In the genomic region with DNA sequence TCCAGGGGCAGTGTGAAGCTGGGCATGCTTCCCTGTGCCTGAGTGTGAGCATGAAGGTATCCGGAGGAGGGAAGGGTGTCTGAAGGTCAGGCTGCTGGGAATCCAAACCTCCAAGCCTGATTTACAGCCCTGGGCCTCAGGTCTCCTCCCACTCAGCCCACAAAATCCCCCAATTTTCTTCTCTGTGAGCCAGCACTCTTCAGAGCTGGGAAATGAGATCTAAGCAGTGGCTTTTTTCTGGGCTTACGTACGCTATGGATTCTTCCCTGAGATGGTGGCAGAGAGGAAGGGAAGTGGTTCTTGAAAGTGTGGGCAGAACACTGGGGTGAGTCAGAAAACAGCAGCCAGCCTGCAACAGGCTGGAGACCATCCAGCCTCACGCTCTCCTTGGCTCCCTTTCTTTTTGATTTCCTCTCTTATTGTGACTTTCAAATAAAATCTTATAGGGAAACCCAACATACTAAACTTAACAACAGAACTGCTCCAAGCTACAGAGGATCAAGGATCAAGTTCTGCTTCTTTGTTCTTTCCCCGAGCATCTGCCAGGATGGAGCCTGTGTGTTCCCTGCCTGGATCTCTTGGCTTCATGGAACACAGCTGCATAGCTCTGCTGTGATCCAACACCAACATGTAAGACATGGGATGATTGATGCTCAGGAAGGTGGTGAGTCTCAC, we compare ENCODE assay signal across 8 mouse cellular contexts.
DNase-seq lines count a peak whose midpoint lies in the region; ATAC-seq lines count a peak whose summit lies in the region.

No protein-coding gene starts in this region.

- H3K27ac ChIP-seq in midbrain, embryonic 11.5 days (ENCODE audit: low read depth, low read length), result no peak overlapping the region

- H3K9me3 ChIP-seq in midbrain, embryonic 11.5 days (ENCODE audit: control insufficient read depth, low read length), result no peaks in the 10 kb centered on the region

- no peak overlapping the region for H3K9ac ChIP-seq in midbrain, embryonic 11.5 days (ENCODE audit: low read length)

- ATAC-seq in midbrain, embryonic 11.5 days (ENCODE audit: low FRiP score), result no peak

- peak; percentile 35 to 50 for DNase-seq in heart, adult 18-20 months
- DNase-seq in heart, adult 8-10 months (ENCODE audit: low spot score), result no peak
- DNase-seq in 3T3-L1 (ENCODE audit: low read depth, low spot score), result peak; percentile 94
- peak; percentile 43 to 51 for DNase-seq in adrenal gland, postnatal 36 days
- peak; percentile 28 to 53 for DNase-seq in kidney, postnatal 4 days
- no peak for DNase-seq in cerebellum, postnatal 10 days
- no peak for DNase-seq in midbrain, embryonic 11.5 days (ENCODE audit: low spot score, missing footprints)
- no peak for DNase-seq in B cell, adult 2 months

- no peaks in the 10 kb centered on the region for H3K27me3 ChIP-seq in midbrain, embryonic 11.5 days (ENCODE audit: control insufficient read depth, insufficient read depth, low read length)

- H3K4me2 ChIP-seq in midbrain, embryonic 11.5 days, result no peak overlapping the region

- H3K4me3 ChIP-seq in midbrain, embryonic 11.5 days (ENCODE audit: low read depth, low read length), result no peak overlapping the region

- H3K4me1 ChIP-seq in midbrain, embryonic 11.5 days (ENCODE audit: control insufficient read depth, insufficient read depth, low read length), result no peaks in the 10 kb centered on the region

- H3K36me3 ChIP-seq in midbrain, embryonic 11.5 days (ENCODE audit: control insufficient read depth, insufficient read depth, low read length), result no peaks in the 10 kb centered on the region; the same call in 1 of the 2 replicates

- 77% methylated on average over 5 of the region's 5 CpGs for WGBS in midbrain, embryonic 11.5 days

Comparison
In these comparisons a context has a peak if more than half of its experiments do, and no peak if none do; other contexts are left out.
1. DNase-seq: peak in heart, adult 18-20 months (2 of 2), 3T3-L1 (single experiment), adrenal gland, postnatal 36 days (2 of 2) and kidney, postnatal 4 days (2 of 2); none in heart, adult 8-10 months (single experiment), cerebellum, postnatal 10 days (0 of 2), midbrain, embryonic 11.5 days (single experiment) and B cell, adult 2 months (0 of 2).